Mouse (Mus musculus): ENCODE measurements around the gene Rpl39. TPM values are rescaled to one million over a fixed set of nuclear protein-coding genes. Genes with fewer than 3 reads are reported as not detected.

The Rpl39 gene
- polyA plus RNA-seq (2012; rRNA removed) = 69.4 and 115 TPM in 2 replicates

DNA sequence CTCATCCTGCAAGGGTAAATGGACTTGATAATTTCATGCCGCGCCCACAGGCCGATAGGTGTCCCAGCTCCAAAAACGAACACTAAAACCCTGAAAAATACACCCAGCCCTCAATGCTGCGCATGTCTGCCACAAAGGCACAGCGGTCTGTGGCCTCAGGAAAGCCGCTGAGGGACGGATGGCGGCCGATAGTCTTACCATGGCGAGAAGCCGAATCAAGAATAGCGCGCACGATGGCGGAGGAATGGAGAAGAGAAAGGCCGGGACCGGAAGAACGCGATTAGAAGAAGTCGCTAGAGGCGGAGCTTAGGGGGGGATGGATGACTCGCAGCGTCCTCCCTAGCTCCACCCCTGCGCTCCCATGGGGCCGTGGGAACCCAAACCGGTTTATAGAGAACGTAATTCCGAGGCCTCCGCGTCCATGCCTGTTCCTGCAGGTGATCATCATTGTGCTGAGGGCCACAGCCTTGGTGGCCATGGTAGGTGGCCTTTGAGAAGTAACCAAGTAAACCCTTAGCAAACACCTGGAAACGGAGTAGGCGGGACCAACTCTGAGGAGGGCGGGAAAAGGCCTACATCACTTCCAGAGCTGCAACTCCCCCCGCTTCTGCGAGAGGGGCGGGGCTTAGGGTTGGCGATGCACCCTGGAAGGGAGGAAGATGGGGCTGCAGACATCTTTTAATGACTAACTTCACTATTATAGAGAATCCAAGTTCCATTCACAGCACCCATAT lies at the start of gene Rpl39:
Gene Rpl39 (minus strand): TSS at position 476 of the 734 bp plus-strand sequence.
- peak within 1 kb of the TSS; percentile 89 for H3K4me3 ChIP-seq (ENCODE audit: insufficient read depth, low read depth, low read length)
- under 1% methylated on average over 37 of the region's 38 CpGs for WGBS
- peak within 1 kb of the TSS; percentile 93 for H3K27ac ChIP-seq (ENCODE audit: insufficient read depth, low read depth, low read length)
- H3K36me3 ChIP-seq (ENCODE audit: control insufficient read depth, insufficient read depth, low read length) = no peaks in the 10 kb centered on the region; the same call in 1 of the 2 replicates
- H3K4me1 ChIP-seq (ENCODE audit: control insufficient read depth, insufficient read depth, low read length) = peaks cover 10% of the 10 kb centered on the region; the same call in 1 of the 2 replicates
- no peaks in the 10 kb centered on the region for H3K27me3 ChIP-seq (replicated peaks; ENCODE audit: control insufficient read depth, insufficient read depth, low read length)
- DNase-seq = peak; percentile 93
- TF ChIP-seq POLR2A (IDR thresholded peaks at IDR 0.05; ENCODE audit: low read depth, low read length) = peak; percentile 60
- no peak for TF ChIP-seq CTCF (conservative IDR thresholded peaks at IDR 0.05; ENCODE audit: insufficient read depth, insufficient read length, low read depth, low read length)

- no peaks in the 10 kb centered on the region for H3K36me3 ChIP-seq (ENCODE audit: control insufficient read depth, insufficient read depth, low read length)
Observed at GRCm38 (mm10) chrX:37126671-37127358, 41.6 kb upstream of the Rpl39 start, which contains the start of gene Nkap. TSS of gene Nkap (plus strand) at chrX:37126795.

DNA sequence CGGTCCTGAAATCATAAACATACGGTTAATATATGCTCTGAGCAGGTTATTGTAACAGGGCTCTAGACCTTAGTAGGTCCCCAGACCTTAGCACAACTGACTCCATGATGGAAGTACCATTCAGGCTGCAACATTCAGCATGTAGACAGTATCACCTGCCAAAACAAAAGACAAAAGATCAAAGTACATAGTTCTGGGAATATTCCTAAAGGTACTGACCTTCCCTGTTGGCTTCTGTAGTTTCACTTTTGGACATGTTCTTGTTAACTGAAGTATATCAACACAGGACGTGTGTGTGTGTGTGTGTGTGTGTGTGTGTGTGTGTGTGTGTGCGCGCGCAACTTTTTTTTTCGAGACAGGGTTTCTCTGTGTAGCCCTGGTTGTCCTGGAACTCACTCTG lies 40.3 kb upstream of the Rpl39 start:
- no peak overlapping the region for H3K27ac ChIP-seq (ENCODE audit: insufficient read depth, low read depth, low read length)
- H3K36me3 ChIP-seq (ENCODE audit: control insufficient read depth, insufficient read depth, low read length) = no peaks in the 10 kb centered on the region
- no peaks in the 10 kb centered on the region for H3K27me3 ChIP-seq (replicated peaks; ENCODE audit: control insufficient read depth, insufficient read depth, low read length)
- no peak overlapping the region for H3K4me3 ChIP-seq (ENCODE audit: insufficient read depth, low read depth, low read length)
- DNase-seq = no peak
- WGBS = 91% methylated on average over 7 of the region's 7 CpGs
- TF ChIP-seq CTCF (conservative IDR thresholded peaks at IDR 0.05; ENCODE audit: insufficient read depth, insufficient read length, low read depth, low read length) = no peak
- no peak for TF ChIP-seq POLR2A (IDR thresholded peaks at IDR 0.05; ENCODE audit: low read depth, low read length)
- peaks cover 3% of the 10 kb centered on the region; the same call in 1 of the 2 replicates for H3K4me1 ChIP-seq (ENCODE audit: control insufficient read depth, insufficient read depth, low read length)

More at GRCm38 (mm10) chrX:37126671-37127358, 41.6 kb upstream of the Rpl39 start, which contains the start of gene Nkap:
- Histone ChIP-seq H3K4me1 (ENCODE audit: control insufficient read depth, insufficient read depth, low read length) (peaks cover 3% of the 10 kb centered on the region; the same call in 1 of the 2 replicates), H3K27ac (ENCODE audit: insufficient read depth, low read depth, low read length) (peak within 1 kb of the TSS; percentile 75), H3K4me3 (ENCODE audit: insufficient read depth, low read depth, low read length) (peak within 1 kb of the TSS; percentile 95), H3K27me3 (replicated peaks; ENCODE audit: control insufficient read depth, insufficient read depth, low read length) (no peaks in the 10 kb centered on the region)
- DNase-seq = peak; percentile 84
- under 1% methylated on average over 57 of the region's 58 CpGs for WGBS
- TF ChIP-seq CTCF (conservative IDR thresholded peaks at IDR 0.05; ENCODE audit: insufficient read depth, insufficient read length, low read depth, low read length) (no peak), POLR2A (IDR thresholded peaks at IDR 0.05; ENCODE audit: low read depth, low read length) (no peak)

DNA sequence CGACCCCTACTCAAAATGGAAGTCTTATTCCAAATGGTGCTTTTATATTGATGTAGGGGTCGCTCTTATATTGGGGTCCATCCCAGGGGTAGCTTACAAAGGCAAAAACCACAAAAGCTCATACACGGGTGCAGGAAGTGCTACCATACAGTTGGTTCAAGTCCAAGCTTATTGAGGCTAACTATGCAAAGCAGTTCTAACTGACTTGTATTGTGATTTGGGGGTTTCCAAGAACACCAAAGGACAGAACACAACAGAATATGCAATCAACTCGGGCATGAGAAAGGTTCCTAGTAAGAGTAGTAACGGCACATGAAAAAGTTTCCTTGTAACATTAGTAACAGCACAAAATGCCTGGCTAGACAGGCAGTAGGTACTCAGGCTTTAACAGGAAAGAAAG lies 35.0 kb upstream of the Rpl39 start:
- H3K4me3 ChIP-seq (ENCODE audit: insufficient read depth, low read depth, low read length) = no peak overlapping the region
- no peak for TF ChIP-seq POLR2A (IDR thresholded peaks at IDR 0.05; ENCODE audit: low read depth, low read length)
- no peak for TF ChIP-seq CTCF (conservative IDR thresholded peaks at IDR 0.05; ENCODE audit: insufficient read depth, insufficient read length, low read depth, low read length)
- H3K27me3 ChIP-seq (replicated peaks; ENCODE audit: control insufficient read depth, insufficient read depth, low read length) = no peaks in the 10 kb centered on the region
- no peak overlapping the region for H3K27ac ChIP-seq (ENCODE audit: insufficient read depth, low read depth, low read length)
- DNase-seq = no peak
- no peaks in the 10 kb centered on the region for H3K36me3 ChIP-seq (ENCODE audit: control insufficient read depth, insufficient read depth, low read length)
- WGBS = 78% methylated on average over 5 of the region's 5 CpGs
- no peaks in the 10 kb centered on the region for H3K4me1 ChIP-seq (ENCODE audit: control insufficient read depth, insufficient read depth, low read length)

GRCm38 (mm10) chrX:37119585-37119984 lies 34.4 kb upstream of the Rpl39 start:
- no peak overlapping the region for H3K27ac ChIP-seq (ENCODE audit: insufficient read depth, low read depth, low read length)
- no peak for DNase-seq
- WGBS = 55% methylated on average over 3 of the region's 3 CpGs
- TF ChIP-seq CTCF (conservative IDR thresholded peaks at IDR 0.05; ENCODE audit: insufficient read depth, insufficient read length, low read depth, low read length) (no peak), POLR2A (IDR thresholded peaks at IDR 0.05; ENCODE audit: low read depth, low read length) (no peak)
- no peaks in the 10 kb centered on the region for H3K4me1 ChIP-seq (ENCODE audit: control insufficient read depth, insufficient read depth, low read length)
- no peaks in the 10 kb centered on the region for H3K36me3 ChIP-seq (ENCODE audit: control insufficient read depth, insufficient read depth, low read length)
- no peak overlapping the region for H3K4me3 ChIP-seq (ENCODE audit: insufficient read depth, low read depth, low read length)
- no peaks in the 10 kb centered on the region for H3K27me3 ChIP-seq (replicated peaks; ENCODE audit: control insufficient read depth, insufficient read depth, low read length)

GRCm38 (mm10) chrX:37117085-37117484 lies 31.9 kb upstream of the Rpl39 start:
- Histone ChIP-seq H3K27me3 (replicated peaks; ENCODE audit: control insufficient read depth, insufficient read depth, low read length) (no peaks in the 10 kb centered on the region), H3K4me3 (ENCODE audit: insufficient read depth, low read depth, low read length) (no peak overlapping the region), H3K27ac (ENCODE audit: insufficient read depth, low read depth, low read length) (no peak overlapping the region), H3K4me1 (ENCODE audit: control insufficient read depth, insufficient read depth, low read length) (no peaks in the 10 kb centered on the region), H3K36me3 (ENCODE audit: control insufficient read depth, insufficient read depth, low read length) (no peaks in the 10 kb centered on the region)
- no CpG with 5 or more reads among the region's 5 CpGs for WGBS
- DNase-seq = no peak
- TF ChIP-seq CTCF (conservative IDR thresholded peaks at IDR 0.05; ENCODE audit: insufficient read depth, insufficient read length, low read depth, low read length) (no peak), POLR2A (IDR thresholded peaks at IDR 0.05; ENCODE audit: low read depth, low read length) (no peak)

DNA sequence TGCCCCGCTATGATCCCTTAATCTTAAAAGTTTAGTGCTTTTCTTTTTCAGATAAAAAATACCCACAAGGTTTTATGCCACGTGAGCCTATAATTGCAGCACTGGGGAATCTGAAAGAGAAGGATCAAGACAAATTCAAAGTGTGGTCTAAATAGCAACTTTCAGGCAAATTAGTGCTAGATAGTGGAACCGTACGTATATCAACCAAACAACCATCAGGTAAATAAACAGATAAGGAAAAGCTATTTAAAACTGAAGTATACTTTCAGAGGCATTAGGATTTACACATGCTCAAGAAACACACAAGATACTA lies 25.6 kb upstream of the Rpl39 start:
- TF ChIP-seq CTCF (conservative IDR thresholded peaks at IDR 0.05; ENCODE audit: insufficient read depth, insufficient read length, low read depth, low read length) (no peak), POLR2A (IDR thresholded peaks at IDR 0.05; ENCODE audit: low read depth, low read length) (no peak)
- no peaks in the 10 kb centered on the region for H3K27me3 ChIP-seq (replicated peaks; ENCODE audit: control insufficient read depth, insufficient read depth, low read length)
- H3K36me3 ChIP-seq (ENCODE audit: control insufficient read depth, insufficient read depth, low read length) = no peaks in the 10 kb centered on the region
- H3K27ac ChIP-seq (ENCODE audit: insufficient read depth, low read depth, low read length) = no peak overlapping the region
- H3K4me3 ChIP-seq (ENCODE audit: insufficient read depth, low read depth, low read length) = no peak overlapping the region
- WGBS = 83% methylated on average over 4 of the region's 4 CpGs
- no peaks in the 10 kb centered on the region for H3K4me1 ChIP-seq (ENCODE audit: control insufficient read depth, insufficient read depth, low read length)
- DNase-seq = no peak

Data from kidney, adult 2 months (tissue).